Mouse (Mus musculus) urinary bladder, postnatal 10 days (tissue): ENCODE results near the gene Olfr1193.
"Not testable (repeated sequence)": the region's sequence is repeated elsewhere in the genome, so short reads cannot be mapped to it uniquely, and the experiment has no call there.

Experiments used
- DNase-seq: peaks from one replicate; pipeline ENCODE4 v3.0.0; 2022; ENCODE audit warnings: low spot score

The Olfr1193 gene

GRCm38 (mm10) chr2:88675328-88675727 lies at the start of gene Olfr1193:
Gene Olfr1193 (plus strand): TSS chr2:88675628.
- DNase-seq, result not testable (repeated sequence)

- not testable (repeated sequence) for DNase-seq
These were observed 35.2 kb upstream of the Olfr1193 start, which contains the start of gene Olfr1191-ps1 for GRCm38 (mm10) chr2:88640242-88640641. Gene Olfr1191-ps1 (plus strand): TSS chr2:88640542.

GRCm38 (mm10) chr2:88648209-88648608 lies 27.2 kb upstream of the Olfr1193 start, which contains the start of gene Olfr1192-ps1:
Gene Olfr1192-ps1 (plus strand): TSS chr2:88648509.
- no peak for DNase-seq

GRCm38 (mm10) chr2:88689087-88689486 lies 13.7 kb downstream of the Olfr1193 start, which contains the start of gene Olfr1195:
Gene Olfr1195 (minus strand): TSS chr2:88689187.
- DNase-seq, result no peak

DNA sequence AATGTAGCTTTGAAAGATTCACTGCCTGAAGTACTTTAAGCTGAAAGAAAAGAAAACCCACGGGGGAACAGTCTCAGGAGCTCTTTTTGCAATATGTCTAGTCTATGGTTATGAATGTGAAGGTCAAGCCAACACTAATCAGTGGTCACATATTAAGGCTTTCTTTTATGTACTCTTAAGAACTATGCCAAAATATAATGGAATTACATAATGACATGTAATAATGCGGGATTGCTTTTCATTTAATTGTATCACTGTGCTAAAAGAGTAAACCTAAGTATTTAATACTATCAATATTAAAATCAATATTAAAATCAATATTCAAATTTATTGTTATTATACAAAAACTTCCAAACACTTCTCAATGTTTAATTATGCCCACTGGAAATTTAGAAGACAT lies 29.1 kb downstream of the Olfr1193 start, which contains the start of gene Olfr1196:
Gene Olfr1196 (minus strand): TSS at position 101 of the 400 bp plus-strand sequence.
- no peak for DNase-seq
